Mouse (Mus musculus): ENCODE results near the gene Cldn13. TPM values are rescaled to one million over a fixed set of nuclear protein-coding genes. Genes with fewer than 3 reads are reported as not detected.

The Cldn13 gene
- polyA plus RNA-seq, 1 experiment from 2014 or later: not detected

- H3K4me3 ChIP-seq: no peak overlapping the region
- H3K4me1 ChIP-seq: no peaks in the 10 kb centered on the region
- WGBS: under 1% methylated on average over 13 of the region's 13 CpGs
- no peak overlapping the region for H3K4me2 ChIP-seq (replicated peaks)
- H3K27ac ChIP-seq (replicated peaks): no peak overlapping the region
- ATAC-seq (replicated peaks): peak; percentile 68
- H3K36me3 ChIP-seq: no peaks in the 10 kb centered on the region
- H3K9me3 ChIP-seq: no peaks in the 10 kb centered on the region
- H3K9ac ChIP-seq (replicated peaks): no peak overlapping the region
- H3K27me3 ChIP-seq: no peaks in the 10 kb centered on the region
Observed at GRCm38 (mm10) chr5:134907135-134907534, 8.2 kb downstream of the Cldn13 start.

GRCm38 (mm10) chr5:134906633-134907032, 8.7 kb downstream of the Cldn13 start, which contains the start of gene Tmem270:
Gene Tmem270 (minus strand): TSS chr5:134906733.
- Histone ChIP-seq H3K4me2 (replicated peaks) (no peak within 1 kb of the TSS), H3K4me1 (no peaks in the 10 kb centered on the region), H3K27ac (replicated peaks) (no peak within 1 kb of the TSS), H3K27me3 (no peaks in the 10 kb centered on the region), H3K9me3 (no peaks in the 10 kb centered on the region), H3K4me3 (no peak within 1 kb of the TSS), H3K36me3 (no peaks in the 10 kb centered on the region), H3K9ac (replicated peaks) (no peak within 1 kb of the TSS)
- no peak for ATAC-seq (replicated peaks)
- WGBS: 82% methylated on average over 6 of the region's 6 CpGs

- 77% methylated on average over 8 of the region's 8 CpGs for WGBS
Observed at GRCm38 (mm10) chr5:134901644-134902027, 13.7 kb downstream of the Cldn13 start.

GRCm38 (mm10) chr5:134901012-134901643, 14.2 kb downstream of the Cldn13 start:
- Histone ChIP-seq H3K27me3 (no peaks in the 10 kb centered on the region), H3K4me3 (no peak overlapping the region), H3K4me2 (replicated peaks) (no peak overlapping the region), H3K27ac (replicated peaks) (no peak overlapping the region), H3K9ac (replicated peaks) (no peak overlapping the region), H3K4me1 (no peaks in the 10 kb centered on the region), H3K9me3 (no peaks in the 10 kb centered on the region), H3K36me3 (no peaks in the 10 kb centered on the region)
- 52% methylated on average over 12 of the region's 12 CpGs for WGBS
- no peak for ATAC-seq (replicated peaks)

More at GRCm38 (mm10) chr5:134901644-134902027, 13.7 kb downstream of the Cldn13 start:
- ATAC-seq (replicated peaks): no peak
- Histone ChIP-seq H3K9me3 (no peaks in the 10 kb centered on the region), H3K36me3 (no peaks in the 10 kb centered on the region), H3K4me1 (no peaks in the 10 kb centered on the region), H3K27me3 (no peaks in the 10 kb centered on the region), H3K9ac (replicated peaks) (no peak overlapping the region), H3K4me3 (no peak overlapping the region), H3K27ac (replicated peaks) (no peak overlapping the region), H3K4me2 (replicated peaks) (no peak overlapping the region)

GRCm38 (mm10) chr5:134897596-134897995, 17.7 kb downstream of the Cldn13 start:
- WGBS: 80% methylated on average over 17 of the region's 17 CpGs
- ATAC-seq (replicated peaks): no peak
- Histone ChIP-seq H3K27me3 (no peaks in the 10 kb centered on the region), H3K4me3 (no peak overlapping the region), H3K4me2 (replicated peaks) (no peak overlapping the region), H3K9ac (replicated peaks) (no peak overlapping the region), H3K36me3 (no peaks in the 10 kb centered on the region), H3K9me3 (no peaks in the 10 kb centered on the region), H3K4me1 (no peaks in the 10 kb centered on the region), H3K27ac (replicated peaks) (no peak overlapping the region)

- Histone ChIP-seq H3K4me1 (no peaks in the 10 kb centered on the region), H3K4me3 (no peak overlapping the region), H3K27me3 (no peaks in the 10 kb centered on the region), H3K9ac (replicated peaks) (no peak overlapping the region), H3K9me3 (no peaks in the 10 kb centered on the region), H3K36me3 (no peaks in the 10 kb centered on the region), H3K4me2 (replicated peaks) (no peak overlapping the region), H3K27ac (replicated peaks) (no peak overlapping the region)
- no peak for ATAC-seq (replicated peaks)
- 89% methylated on average over 8 of the region's 8 CpGs for WGBS
Observed at GRCm38 (mm10) chr5:134896965-134897364, 18.4 kb downstream of the Cldn13 start.

GRCm38 (mm10) chr5:134895291-134895690, 20.0 kb downstream of the Cldn13 start:
- Histone ChIP-seq H3K4me3 (no peak overlapping the region), H3K4me1 (no peaks in the 10 kb centered on the region), H3K9ac (replicated peaks) (no peak overlapping the region), H3K36me3 (no peaks in the 10 kb centered on the region), H3K4me2 (replicated peaks) (no peak overlapping the region), H3K27ac (replicated peaks) (no peak overlapping the region), H3K9me3 (no peaks in the 10 kb centered on the region), H3K27me3 (no peaks in the 10 kb centered on the region)
- no peak for ATAC-seq (replicated peaks)
- 84% methylated on average over 8 of the region's 8 CpGs for WGBS

- Histone ChIP-seq H3K27me3 (no peaks in the 10 kb centered on the region), H3K4me1 (no peaks in the 10 kb centered on the region), H3K36me3 (no peaks in the 10 kb centered on the region), H3K9me3 (no peaks in the 10 kb centered on the region), H3K4me2 (replicated peaks) (no peak overlapping the region), H3K9ac (replicated peaks) (no peak overlapping the region), H3K4me3 (no peak overlapping the region), H3K27ac (replicated peaks) (no peak overlapping the region)
- ATAC-seq (replicated peaks): no peak
- WGBS: 82% methylated on average over 5 of the region's 5 CpGs
Observed at GRCm38 (mm10) chr5:134892717-134893116, 22.6 kb downstream of the Cldn13 start.

- H3K36me3 ChIP-seq: no peaks in the 10 kb centered on the region
- no peaks in the 10 kb centered on the region for H3K27me3 ChIP-seq
- no peak overlapping the region for H3K4me2 ChIP-seq (replicated peaks)
- 49% methylated on average over 8 of the region's 8 CpGs for WGBS
- no peak for ATAC-seq (replicated peaks)
- no peak overlapping the region for H3K27ac ChIP-seq (replicated peaks)
- H3K4me1 ChIP-seq: no peaks in the 10 kb centered on the region
- no peak overlapping the region for H3K9ac ChIP-seq (replicated peaks)
- no peaks in the 10 kb centered on the region for H3K9me3 ChIP-seq
- H3K4me3 ChIP-seq: no peak overlapping the region
Observed at GRCm38 (mm10) chr5:134891552-134891951, 23.8 kb downstream of the Cldn13 start.

GRCm38 (mm10) chr5:134890601-134891054, 24.7 kb downstream of the Cldn13 start:
- H3K9ac ChIP-seq (replicated peaks): no peak overlapping the region
- WGBS: 85% methylated on average over 6 of the region's 6 CpGs
- no peaks in the 10 kb centered on the region for H3K27me3 ChIP-seq
- H3K36me3 ChIP-seq: no peaks in the 10 kb centered on the region
- no peaks in the 10 kb centered on the region for H3K4me1 ChIP-seq
- H3K27ac ChIP-seq (replicated peaks): no peak overlapping the region
- no peak overlapping the region for H3K4me2 ChIP-seq (replicated peaks)
- no peaks in the 10 kb centered on the region for H3K9me3 ChIP-seq
- no peak for ATAC-seq (replicated peaks)
- no peak overlapping the region for H3K4me3 ChIP-seq

- Histone ChIP-seq H3K27me3 (no peaks in the 10 kb centered on the region), H3K4me3 (no peak overlapping the region), H3K4me1 (no peaks in the 10 kb centered on the region), H3K27ac (replicated peaks) (no peak overlapping the region), H3K9me3 (no peaks in the 10 kb centered on the region), H3K4me2 (replicated peaks) (no peak overlapping the region), H3K9ac (replicated peaks) (no peak overlapping the region), H3K36me3 (no peaks in the 10 kb centered on the region)
- ATAC-seq (replicated peaks): no peak
- WGBS: 91% methylated on average over 7 of the region's 7 CpGs
Observed at GRCm38 (mm10) chr5:134888505-134888904, 26.8 kb downstream of the Cldn13 start.

GRCm38 (mm10) chr5:134887447-134888335, 27.6 kb downstream of the Cldn13 start:
- Histone ChIP-seq H3K4me1 (no peaks in the 10 kb centered on the region), H3K27ac (replicated peaks) (no peak overlapping the region), H3K9me3 (no peaks in the 10 kb centered on the region), H3K4me3 (no peak overlapping the region), H3K36me3 (no peaks in the 10 kb centered on the region), H3K9ac (replicated peaks) (no peak overlapping the region), H3K27me3 (no peaks in the 10 kb centered on the region), H3K4me2 (replicated peaks) (no peak overlapping the region)
- no peak for ATAC-seq (replicated peaks)
- WGBS: 46% methylated on average over 18 of the region's 18 CpGs
